Mouse (Mus musculus) natural killer cell, adult 2 months (primary cell): Measurements from ENCODE around the gene Matn1.

Source experiments
- DNase-seq, 2 experiments: peaks; one replicate each; pipeline ENCODE4 v3.0.0; 2022; ENCODE audit warnings: low spot score in 2 of 2

Matn1 gene

GRCm38 (mm10) chr4:130984416-130985182 is 40.4 kb downstream of the Matn1 start:
- DNase-seq = no peak

GRCm38 (mm10) chr4:130987046-130987445 is 42.9 kb downstream of the Matn1 start:
- DNase-seq = no peak

GRCm38 (mm10) chr4:130988219-130988839 is 44.1 kb downstream of the Matn1 start:
- DNase-seq = no peak

- DNase-seq = no peak
These were observed 45.0 kb downstream of the Matn1 start for GRCm38 (mm10) chr4:130989146-130989545.

GRCm38 (mm10) chr4:130990966-130991365 is 46.8 kb downstream of the Matn1 start:
- no peak for DNase-seq

GRCm38 (mm10) chr4:130994556-130994955 is 50.4 kb downstream of the Matn1 start:
- no peak for DNase-seq

GRCm38 (mm10) chr4:130999744-131000527 is 55.8 kb downstream of the Matn1 start:
- no peak for DNase-seq

GRCm38 (mm10) chr4:131000614-131001178 is 56.5 kb downstream of the Matn1 start:
- no peak for DNase-seq
